ENCODE assay signal across 10 mouse cellular contexts in genomic region chr2:132269217-132269616, GRCm38 (mm10). TPM values are rescaled to one million over a fixed set of nuclear protein-coding genes. Genes with fewer than 3 reads are reported as not detected.
DNase-seq lines count a peak whose midpoint lies in the region; ATAC-seq and TF ChIP-seq lines count a peak whose summit lies in the region.
"Had no signal": no experiment of that assay in that cellular context is flagged by ENCODE, and none has a peak within 500 bp of the region (broad histone marks: within the 10 kb centered on the region; RNA-seq: fewer than 3 reads in every experiment).

No protein-coding gene starts in this region.

- no peak overlapping the region for H3K4me2 ChIP-seq in midbrain, postnatal 0 days (ENCODE audit: low read depth, low read length, poor library complexity, severe bottlenecking)
- H3K4me2 ChIP-seq in midbrain, embryonic 11.5 days, result no peak overlapping the region
- no peak overlapping the region for H3K4me2 ChIP-seq in midbrain, embryonic 15.5 days
- H3K4me2 ChIP-seq: midbrain, embryonic 13.5 days had no signal

- no peak for DNase-seq in gastrocnemius, adult 2 months
- no peak for DNase-seq in gastrocnemius, adult 8-10 months (ENCODE audit: low spot score in 2 of 2)
- no peak for DNase-seq in midbrain, postnatal 0 days (ENCODE audit: low spot score)
- DNase-seq in midbrain, embryonic 11.5 days (ENCODE audit: low spot score, missing footprints), result no peak
- peak; percentile 48 for DNase-seq in liver
- no peak for DNase-seq in urinary bladder, postnatal 14 days (ENCODE audit: low spot score)
- DNase-seq in right cerebral cortex, postnatal 14 days, result no peak
- DNase-seq: right cerebral cortex, postnatal 4 days had no signal

- no peaks in the 10 kb centered on the region for H3K9me3 ChIP-seq in midbrain, postnatal 0 days (ENCODE audit: low read length)
- no peaks in the 10 kb centered on the region for H3K9me3 ChIP-seq in midbrain, embryonic 11.5 days (ENCODE audit: control insufficient read depth, low read length)
- no peaks in the 10 kb centered on the region for H3K9me3 ChIP-seq in midbrain, embryonic 15.5 days
- H3K9me3 ChIP-seq: midbrain, embryonic 13.5 days had no signal

- no peaks in the 10 kb centered on the region for H3K36me3 ChIP-seq in midbrain, postnatal 0 days (ENCODE audit: insufficient read depth, low read length)
- no peaks in the 10 kb centered on the region for H3K36me3 ChIP-seq in midbrain, embryonic 11.5 days (ENCODE audit: control insufficient read depth, insufficient read depth, low read length)
- no peaks in the 10 kb centered on the region for H3K36me3 ChIP-seq in midbrain, embryonic 15.5 days (replicated peaks)
- H3K36me3 ChIP-seq: midbrain, embryonic 13.5 days had no signal

- TF ChIP-seq CTCF in gastrocnemius, adult 2 months (IDR thresholded peaks at IDR 0.05), result no peak
- no peak for TF ChIP-seq CTCF in midbrain, postnatal 0 days (IDR thresholded peaks at IDR 0.05)

- H3K27ac ChIP-seq in gastrocnemius, adult 2 months, result peak overlapping the region; percentile 28; the same call in 1 of the 2 replicates
- no peak overlapping the region for H3K27ac ChIP-seq in midbrain, postnatal 0 days (ENCODE audit: low read depth, low read length)
- H3K27ac ChIP-seq in midbrain, embryonic 11.5 days (ENCODE audit: low read depth, low read length), result no peak overlapping the region
- no peak overlapping the region for H3K27ac ChIP-seq in midbrain, embryonic 15.5 days
- H3K27ac ChIP-seq: midbrain, embryonic 13.5 days had no signal

- WGBS in midbrain, postnatal 0 days, result 89% methylated on average over 3 of the region's 3 CpGs
- WGBS in midbrain, embryonic 11.5 days, result 87% methylated on average over 3 of the region's 3 CpGs
- WGBS in midbrain, embryonic 15.5 days, result 95% methylated on average over 3 of the region's 3 CpGs

- intact Hi-C loops in gastrocnemius, adult 2 months (cut with DNase I), result no loop called here

- no peak overlapping the region for H3K9ac ChIP-seq in midbrain, postnatal 0 days (replicated peaks; ENCODE audit: low read length, poor library complexity, severe bottlenecking)
- no peak overlapping the region for H3K9ac ChIP-seq in midbrain, embryonic 11.5 days (ENCODE audit: low read length)
- H3K9ac ChIP-seq in midbrain, embryonic 15.5 days, result no peak overlapping the region
- H3K9ac ChIP-seq: midbrain, embryonic 13.5 days had no signal

- no peaks in the 10 kb centered on the region for H3K27me3 ChIP-seq in midbrain, postnatal 0 days (ENCODE audit: insufficient read depth, low read length)
- no peaks in the 10 kb centered on the region for H3K27me3 ChIP-seq in midbrain, embryonic 11.5 days (ENCODE audit: control insufficient read depth, insufficient read depth, low read length)
- H3K27me3 ChIP-seq in midbrain, embryonic 15.5 days (replicated peaks), result no peaks in the 10 kb centered on the region
- H3K27me3 ChIP-seq: midbrain, embryonic 13.5 days had no signal

- ATAC-seq in midbrain, postnatal 0 days (ENCODE audit: low FRiP score), result peak; percentile 5; the same call in 1 of the 2 replicates
- no peak for ATAC-seq in midbrain, embryonic 11.5 days (ENCODE audit: low FRiP score)
- ATAC-seq in midbrain, embryonic 15.5 days (replicated peaks), result no peak
- ATAC-seq: midbrain, embryonic 13.5 days had no signal

- peaks cover 6% of the 10 kb centered on the region for H3K4me1 ChIP-seq in midbrain, postnatal 0 days (ENCODE audit: insufficient read depth, low read length)
- H3K4me1 ChIP-seq in midbrain, embryonic 11.5 days (ENCODE audit: control insufficient read depth, insufficient read depth, low read length), result peaks cover 4% of the 10 kb centered on the region; the same call in 1 of the 2 replicates
- H3K4me1 ChIP-seq in midbrain, embryonic 15.5 days, result peaks cover 11% of the 10 kb centered on the region

- H3K4me3 ChIP-seq in gastrocnemius, adult 2 months, result no peak overlapping the region
- no peak overlapping the region for H3K4me3 ChIP-seq in midbrain, postnatal 0 days (ENCODE audit: low read depth, low read length)
- no peak overlapping the region for H3K4me3 ChIP-seq in midbrain, embryonic 11.5 days (ENCODE audit: low read depth, low read length)
- H3K4me3 ChIP-seq in midbrain, embryonic 15.5 days, result no peak overlapping the region
- H3K4me3 ChIP-seq: midbrain, embryonic 13.5 days had no signal

RNA-seq across cellular contexts. Expression of gene Cds2, which starts 6.3 kb away (rescaled TPM):
- total RNA-seq in gastrocnemius, adult 2 months (2021), result 10 to 100 TPM; 13.0 to 17.7 TPM
- 10 to 100 TPM; 13.4 to 20.7 (median 15.7) TPM for total RNA-seq in gastrocnemius, adult 8-10 months (2022)
- 135 and 142 TPM in 2 replicates for total RNA-seq in midbrain, postnatal 0 days (2014; rRNA removed)
- polyA plus RNA-seq in midbrain, postnatal 0 days (2015; fragmentation: Nextera tagmentation; extraction: Ambion mirVana), result 32.6 and 33.3 TPM in 2 replicates
- polyA plus RNA-seq in midbrain, embryonic 11.5 days (2014; fragmentation: Nextera tagmentation; extraction: Ambion mirVana), result 25.6 and 30.7 TPM in 2 replicates
- polyA plus RNA-seq in midbrain, embryonic 15.5 days (2015; fragmentation: Nextera tagmentation; extraction: Ambion mirVana), result 41.7 and 41.8 TPM in 2 replicates

RNA-seq across cellular contexts. Expression of gene Pcna, which starts 16.1 kb away (rescaled TPM):
- 10 to 100 TPM; 19.0 to 22.9 TPM for total RNA-seq in gastrocnemius, adult 2 months (2021)
- 10 to 100 TPM; 19.1 to 21.7 (median 20.9) TPM for total RNA-seq in gastrocnemius, adult 8-10 months (2022)
- total RNA-seq in midbrain, postnatal 0 days (2014; rRNA removed), result 111 and 118 TPM in 2 replicates
- 90.8 and 91.0 TPM in 2 replicates for polyA plus RNA-seq in midbrain, postnatal 0 days (2015; fragmentation: Nextera tagmentation; extraction: Ambion mirVana)
- 405 and 408 TPM in 2 replicates for polyA plus RNA-seq in midbrain, embryonic 11.5 days (2014; fragmentation: Nextera tagmentation; extraction: Ambion mirVana)
- 92.3 and 96.8 TPM in 2 replicates for polyA plus RNA-seq in midbrain, embryonic 15.5 days (2015; fragmentation: Nextera tagmentation; extraction: Ambion mirVana)

RNA-seq across cellular contexts. Expression of gene Tmem230, which starts 21.6 kb away (rescaled TPM):
- total RNA-seq in gastrocnemius, adult 2 months (2021), result 10 to 100 TPM; 23.2 to 28.1 TPM
- total RNA-seq in gastrocnemius, adult 8-10 months (2022), result 10 to 100 TPM; 25.1 to 30.6 (median 28.4) TPM
- 42.0 and 59.5 TPM in 2 replicates for total RNA-seq in midbrain, postnatal 0 days (2014; rRNA removed)
- 38.3 and 40.1 TPM in 2 replicates for polyA plus RNA-seq in midbrain, postnatal 0 days (2015; fragmentation: Nextera tagmentation; extraction: Ambion mirVana)
- 54.2 and 57.1 TPM in 2 replicates for polyA plus RNA-seq in midbrain, embryonic 11.5 days (2014; fragmentation: Nextera tagmentation; extraction: Ambion mirVana)
- 42.9 and 48.0 TPM in 2 replicates for polyA plus RNA-seq in midbrain, embryonic 15.5 days (2015; fragmentation: Nextera tagmentation; extraction: Ambion mirVana)
